Mouse (Mus musculus): ENCODE data around the gene Lrrc27.

The Lrrc27 gene

DNA sequence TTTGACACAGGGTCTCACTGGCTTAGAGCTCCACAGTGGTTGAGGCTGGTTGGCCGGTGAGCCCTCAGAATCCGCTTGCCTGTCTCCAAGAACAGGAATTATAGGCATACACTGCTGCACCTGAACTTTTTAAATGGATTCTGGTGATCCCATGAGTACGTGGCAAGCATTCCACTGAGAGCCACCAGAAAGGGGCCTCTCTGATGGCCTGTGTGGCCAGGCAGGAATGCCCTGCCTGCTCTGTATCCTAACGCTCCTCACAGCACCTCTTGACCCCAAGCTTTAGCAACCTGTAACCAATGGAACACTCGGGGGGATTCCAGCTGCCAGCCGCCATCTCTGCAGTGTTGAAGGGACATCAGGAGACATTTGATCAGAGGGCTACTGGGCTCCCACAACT lies 1.0 kb upstream of the Lrrc27 start:
- in situ Hi-C loops (cut with MboI; ENCODE audit: unreplicated experiment in 2 of 2) = loop anchor here (10.0 to 25.0 kb wide), 4 partner anchors 287 to 1657 kb away; partner anchors contain the start of genes Mapk1ip1 (in 2 of the 2) and Ppp2r2d (in 2 of the 2)

DNA sequence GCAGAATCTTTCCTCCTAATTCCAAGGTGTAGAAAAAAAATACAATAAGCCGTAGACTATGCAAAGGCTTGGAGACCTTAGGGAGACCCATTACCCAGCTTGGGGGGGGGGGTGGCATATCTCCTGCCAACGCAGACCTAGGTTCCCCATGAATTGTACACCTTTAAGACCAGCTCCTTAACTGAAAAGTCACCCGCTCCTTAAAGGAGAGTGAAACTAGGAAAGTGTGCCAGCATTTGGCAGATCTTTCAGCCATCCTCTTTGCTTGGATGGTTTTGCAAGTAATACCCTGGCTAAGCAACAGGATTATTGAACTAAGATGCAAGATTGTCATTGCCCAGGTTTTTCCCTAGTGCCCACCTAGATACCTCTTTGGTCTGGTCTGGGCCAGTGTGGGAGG lies 963 bp downstream of the Lrrc27 start:
- in situ Hi-C loops (cut with MboI; ENCODE audit: unreplicated experiment in 2 of 2) = loop anchor here (10.0 to 25.0 kb wide), 4 partner anchors 289 to 1659 kb away; partner anchors contain the start of genes Mapk1ip1 (in 2 of the 2) and Ppp2r2d (in 2 of the 2)

DNA sequence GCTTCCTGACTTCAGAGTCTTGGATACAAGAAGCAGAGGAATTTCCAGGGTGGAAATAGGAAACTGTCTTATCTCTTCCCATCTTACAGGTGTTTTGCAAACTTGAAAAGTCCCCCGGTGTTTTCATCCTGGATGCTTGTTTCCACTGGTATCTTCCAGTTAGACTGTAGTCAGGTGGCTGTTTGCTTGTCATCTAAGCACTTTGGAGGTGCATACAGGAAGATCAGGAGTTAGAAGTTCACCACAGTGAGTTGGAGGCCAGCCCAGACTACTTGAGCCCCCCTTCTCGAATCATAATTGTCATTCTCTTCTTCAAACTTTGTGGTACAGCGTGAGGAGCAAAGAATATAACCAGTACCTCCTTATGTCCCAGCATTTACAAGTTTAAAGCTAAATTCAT lies 1.4 kb downstream of the Lrrc27 start:
- in situ Hi-C loops (cut with MboI; ENCODE audit: unreplicated experiment in 2 of 2) = loop anchor here (10.0 to 25.0 kb wide), 4 partner anchors 289 to 1659 kb away; partner anchors contain the start of genes Mapk1ip1 (in 2 of the 2) and Ppp2r2d (in 2 of the 2)

DNA sequence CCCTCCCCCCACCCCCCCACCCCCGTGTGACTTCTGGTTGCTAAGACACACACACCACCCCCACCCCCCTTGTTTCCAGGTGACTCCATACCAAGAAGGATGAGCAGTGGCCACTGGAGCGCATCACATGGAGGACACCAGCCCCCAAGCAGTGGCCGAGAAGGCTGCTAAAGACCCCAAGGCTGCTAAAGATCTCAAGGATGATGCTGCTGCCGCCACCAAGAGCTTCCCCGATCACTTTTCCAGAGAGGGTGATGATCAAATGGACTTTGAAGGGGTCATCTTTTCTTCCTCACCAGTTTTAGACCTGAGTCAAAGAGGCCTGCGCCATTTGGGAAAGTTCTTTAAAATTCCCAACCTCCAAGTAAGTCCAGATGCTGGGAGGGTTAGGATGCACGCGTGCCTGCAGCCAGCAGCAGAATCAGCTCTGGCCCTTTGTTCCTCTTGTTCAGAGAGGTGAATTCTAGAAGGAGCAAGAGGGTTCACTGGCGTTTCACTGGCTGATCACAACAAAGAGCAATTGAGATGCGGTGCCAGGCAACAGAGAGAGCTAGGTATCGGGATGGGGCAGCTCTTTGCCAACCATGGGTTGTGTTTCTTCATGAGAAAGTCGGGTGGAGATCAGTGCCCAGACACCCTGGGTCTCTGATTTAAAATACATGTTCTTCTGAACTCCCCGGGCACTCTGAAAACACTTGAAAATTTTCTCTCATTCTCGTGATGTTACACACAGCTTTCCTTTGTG lies 2.0 kb downstream of the Lrrc27 start:
- in situ Hi-C loops (cut with MboI; ENCODE audit: unreplicated experiment in 2 of 2) = loop anchor here (5.0 to 25.0 kb wide), 5 partner anchors 188 to 1660 kb away; partner anchors contain the start of genes Mapk1ip1 (in 2 of the 2) and Ppp2r2d (in 2 of the 2)

DNA sequence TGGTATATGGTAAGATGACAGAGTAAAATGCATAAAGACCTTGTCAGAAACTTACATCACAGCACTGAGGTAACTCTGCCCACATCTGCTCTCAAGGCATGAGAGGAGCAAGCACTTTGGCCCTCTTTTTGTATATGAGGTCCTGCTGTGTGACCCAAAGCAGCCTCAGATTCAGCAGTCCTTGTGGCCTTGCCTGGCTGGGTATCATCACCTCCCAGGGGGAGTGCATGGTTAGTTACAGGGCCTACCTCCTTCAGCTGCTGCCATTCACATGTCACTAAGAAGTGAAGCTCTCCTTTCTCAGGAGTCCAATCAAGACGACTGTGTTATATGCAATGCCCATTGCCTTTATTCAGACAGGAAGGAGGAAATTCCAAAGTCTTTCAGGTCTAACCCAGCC lies 2.7 kb downstream of the Lrrc27 start:
- in situ Hi-C loops (cut with MboI; ENCODE audit: unreplicated experiment in 2 of 2) = loop anchor here (5.0 to 25.0 kb wide), 5 partner anchors 187 to 1661 kb away; partner anchors contain the start of genes Mapk1ip1 (in 2 of the 2) and Ppp2r2d (in 2 of the 2)

DNA sequence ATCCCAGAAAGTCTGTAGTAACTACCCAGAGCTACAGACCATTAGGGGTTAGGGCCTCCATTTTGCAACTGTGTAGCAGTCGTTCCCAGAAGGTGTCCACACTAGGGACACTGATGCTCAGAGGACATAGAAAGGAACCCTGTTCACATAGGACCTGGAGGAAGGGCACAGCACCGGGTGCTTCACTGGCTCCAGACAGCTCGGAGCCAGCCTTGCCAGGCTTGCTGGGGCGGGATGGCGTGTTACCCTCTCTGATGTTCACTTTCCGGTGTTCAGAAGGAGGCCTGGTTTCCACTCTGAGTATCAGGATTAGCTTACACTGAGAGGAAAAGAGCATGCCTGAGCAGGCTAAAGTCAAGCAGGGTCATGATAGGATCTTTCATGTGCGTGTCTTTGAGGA lies 3.2 kb downstream of the Lrrc27 start:
- in situ Hi-C loops (cut with MboI; ENCODE audit: unreplicated experiment in 2 of 2) = loop anchor here (5.0 to 25.0 kb wide), 5 partner anchors 186 to 1661 kb away; partner anchors contain the start of genes Mapk1ip1 (in 2 of the 2) and Ppp2r2d (in 2 of the 2)

DNA sequence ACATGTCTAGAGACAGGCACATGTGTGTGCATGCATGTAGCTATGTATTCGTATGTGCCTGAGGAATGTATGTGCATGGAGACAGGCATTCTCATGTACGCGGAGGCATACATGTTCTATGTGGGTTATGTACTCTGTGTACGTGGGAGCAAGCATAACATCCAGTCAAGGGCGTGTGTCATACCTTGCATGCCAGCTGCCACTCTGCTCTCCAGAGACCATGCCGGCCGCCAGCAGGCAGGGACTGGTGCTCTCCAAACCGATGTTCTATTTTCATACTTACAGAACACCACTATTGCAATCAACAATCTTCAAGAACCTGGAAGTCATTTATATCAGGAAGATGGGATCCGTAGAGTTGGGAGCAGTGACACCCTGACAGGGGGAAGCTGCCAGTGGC lies 3.7 kb downstream of the Lrrc27 start:
- in situ Hi-C loops (cut with MboI; ENCODE audit: unreplicated experiment in 2 of 2) = loop anchor here (5.0 to 25.0 kb wide), 5 partner anchors 186 to 1662 kb away; partner anchors contain the start of genes Mapk1ip1 (in 2 of the 2) and Ppp2r2d (in 2 of the 2)

DNA sequence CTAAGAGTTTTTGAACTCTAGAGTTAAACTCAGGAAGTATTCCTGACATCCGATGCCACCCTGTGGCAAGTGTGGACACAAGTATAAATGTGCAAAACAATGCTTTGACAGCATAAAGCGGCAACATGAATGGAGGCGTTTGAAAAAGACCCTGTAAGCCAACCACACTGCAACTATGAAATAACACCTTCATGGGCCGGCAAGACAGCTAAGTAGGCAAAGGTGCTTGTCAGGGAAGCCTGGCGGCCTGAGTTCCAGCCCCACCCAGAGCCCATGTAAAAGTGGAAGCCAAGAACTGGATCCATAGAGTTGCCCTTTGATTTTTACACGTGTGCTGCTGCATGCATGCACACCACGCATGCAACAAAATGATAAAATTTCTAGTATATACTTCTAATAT lies 4.3 kb downstream of the Lrrc27 start:
- in situ Hi-C loops (cut with MboI; ENCODE audit: unreplicated experiment in 2 of 2) = loop anchor here (5.0 to 25.0 kb wide), 5 partner anchors 185 to 1662 kb away; partner anchors contain the start of genes Mapk1ip1 (in 2 of the 2) and Ppp2r2d (in 2 of the 2)

DNA sequence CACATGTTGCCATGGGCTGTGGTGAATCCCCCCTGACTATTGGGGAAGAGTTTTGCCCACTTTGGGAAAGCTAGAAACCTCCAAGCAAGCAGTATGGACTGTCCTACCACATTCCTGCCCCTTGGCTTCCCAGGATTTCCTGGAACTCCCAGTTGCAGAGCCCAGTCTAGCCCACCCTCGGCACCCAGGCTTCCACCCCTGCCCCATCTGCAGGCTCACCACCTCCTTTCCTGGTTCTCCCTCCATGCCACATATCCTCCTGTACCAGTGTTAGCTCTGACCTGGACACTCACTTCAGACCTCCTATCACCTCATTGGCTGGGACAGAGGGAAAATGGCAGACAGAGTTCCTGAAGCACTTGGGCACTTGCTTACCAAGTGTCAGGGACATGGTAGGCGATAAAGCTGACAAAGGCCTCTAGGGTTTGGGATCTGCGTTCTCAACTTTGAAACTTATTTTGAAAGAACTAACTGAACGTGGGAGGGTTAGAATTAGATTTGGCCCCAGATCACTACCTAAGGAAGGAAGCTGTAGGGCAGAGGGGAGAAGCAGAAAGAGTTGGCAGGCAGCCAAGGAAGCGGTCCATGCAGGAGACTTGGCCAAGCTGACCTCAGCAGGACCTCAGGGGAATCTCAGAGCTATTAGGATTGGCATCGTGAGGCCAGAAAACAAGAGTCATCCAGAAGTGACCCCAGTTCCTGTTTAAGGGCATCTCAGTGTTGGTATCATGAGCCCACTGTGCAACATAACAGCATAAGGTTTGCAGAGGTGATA lies 6.0 kb downstream of the Lrrc27 start:
- in situ Hi-C loops (cut with MboI; ENCODE audit: unreplicated experiment in 2 of 2) = loop anchor here (5.0 to 25.0 kb wide), 5 partner anchors 183 to 1664 kb away; partner anchors contain the start of genes Mapk1ip1 (in 2 of the 2) and Ppp2r2d (in 2 of the 2)

DNA sequence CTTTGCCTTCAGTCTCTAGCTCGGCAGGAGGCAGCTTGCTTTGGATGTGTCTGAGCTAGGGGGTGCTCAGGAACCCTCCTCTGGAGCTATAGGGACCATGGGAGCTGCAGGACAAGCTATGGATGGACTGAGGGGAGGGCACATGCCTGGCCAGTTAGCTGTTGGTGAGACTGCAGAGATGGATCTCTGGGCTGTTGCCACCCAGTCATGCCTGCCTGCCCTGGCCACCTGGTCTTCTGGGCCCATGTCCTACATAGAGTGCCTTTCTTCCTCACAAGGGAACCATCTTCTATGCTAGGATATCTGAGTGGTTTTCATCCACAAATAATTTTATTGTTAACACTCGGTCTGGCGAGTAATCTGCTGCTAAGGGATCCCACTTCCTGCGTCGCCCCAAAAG lies 6.7 kb downstream of the Lrrc27 start:
- in situ Hi-C loops (cut with MboI; ENCODE audit: unreplicated experiment in 2 of 2) = loop anchor here (5.0 to 25.0 kb wide), 5 partner anchors 183 to 1665 kb away; partner anchors contain the start of genes Mapk1ip1 (in 2 of the 2) and Ppp2r2d (in 2 of the 2)

DNA sequence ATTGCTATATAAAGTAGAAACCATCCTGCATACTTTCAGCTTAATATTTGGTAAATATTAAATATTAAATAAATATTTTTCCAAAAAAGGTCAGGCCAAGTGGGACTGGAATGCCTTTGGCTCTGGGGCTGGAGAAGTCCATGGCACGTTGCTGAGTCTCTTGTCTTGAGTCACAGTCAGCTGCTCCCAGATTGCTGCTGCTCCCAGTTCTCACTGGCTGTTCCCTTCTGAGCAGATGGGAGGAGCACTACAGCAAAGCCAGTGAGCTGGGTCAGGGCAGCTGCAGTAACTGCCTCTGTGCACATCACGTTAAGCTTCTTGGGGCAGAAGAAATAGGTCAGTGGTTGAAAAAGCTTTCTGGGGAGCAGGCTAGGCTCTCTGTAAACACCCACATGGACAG lies 7.5 kb downstream of the Lrrc27 start:
- in situ Hi-C loops (cut with MboI; ENCODE audit: unreplicated experiment in 2 of 2) = loop anchor here in 1 of 2 experiments (10.0 to 25.0 kb wide), 2 partner anchors 184 to 383 kb away; partner anchors contain the start of genes Mapk1ip1 and Ppp2r2d

DNA sequence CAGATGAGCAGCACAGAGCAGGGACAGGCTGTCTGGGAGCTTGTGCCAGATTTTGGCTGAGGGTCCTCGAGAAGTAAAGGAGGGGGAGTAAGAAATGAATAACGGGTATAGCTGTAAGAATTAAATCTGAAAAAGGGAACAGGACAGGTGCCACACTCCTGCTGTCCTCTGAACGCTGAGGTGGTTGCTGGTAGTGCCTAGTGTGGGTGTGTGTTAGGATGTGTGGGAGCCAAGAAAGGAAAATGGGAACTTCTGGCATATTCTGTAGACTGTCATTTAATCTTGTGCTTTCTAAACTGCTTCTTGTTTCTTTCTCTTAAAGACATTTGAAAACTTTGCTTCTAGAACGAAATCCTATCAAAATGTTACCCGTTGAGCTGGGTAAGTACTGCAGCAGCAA lies 8.3 kb downstream of the Lrrc27 start:
- in situ Hi-C loops (cut with MboI; ENCODE audit: unreplicated experiment in 2 of 2) = loop anchor here in 1 of 2 experiments (10.0 to 25.0 kb wide), 2 partner anchors 184 to 384 kb away; partner anchors contain the start of genes Mapk1ip1 and Ppp2r2d

DNA sequence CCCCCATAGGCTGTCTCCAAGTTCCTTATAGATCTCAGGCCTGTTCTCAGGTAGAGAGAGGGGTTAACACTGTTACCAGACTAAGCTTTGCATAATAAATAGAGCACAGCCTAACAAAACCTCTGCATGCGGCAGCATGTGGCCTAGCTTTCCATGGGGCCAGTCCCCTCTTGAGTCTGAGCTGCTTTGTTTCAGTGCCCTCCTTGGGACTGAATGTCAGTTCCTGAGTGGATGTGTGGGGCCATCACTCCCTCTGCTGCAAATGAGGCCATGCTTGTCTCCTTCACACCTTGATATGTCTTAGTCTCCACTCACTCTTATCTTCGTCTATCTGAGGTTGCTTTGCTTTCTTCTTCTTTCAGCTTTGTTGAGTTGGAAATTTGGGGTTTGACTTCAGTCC lies 9.1 kb downstream of the Lrrc27 start:
- in situ Hi-C loops (cut with MboI; ENCODE audit: unreplicated experiment in 2 of 2) = loop anchor here in 1 of 2 experiments (10.0 to 25.0 kb wide), 2 partner anchors 183 to 385 kb away; partner anchors contain the start of genes Mapk1ip1 and Ppp2r2d

DNA sequence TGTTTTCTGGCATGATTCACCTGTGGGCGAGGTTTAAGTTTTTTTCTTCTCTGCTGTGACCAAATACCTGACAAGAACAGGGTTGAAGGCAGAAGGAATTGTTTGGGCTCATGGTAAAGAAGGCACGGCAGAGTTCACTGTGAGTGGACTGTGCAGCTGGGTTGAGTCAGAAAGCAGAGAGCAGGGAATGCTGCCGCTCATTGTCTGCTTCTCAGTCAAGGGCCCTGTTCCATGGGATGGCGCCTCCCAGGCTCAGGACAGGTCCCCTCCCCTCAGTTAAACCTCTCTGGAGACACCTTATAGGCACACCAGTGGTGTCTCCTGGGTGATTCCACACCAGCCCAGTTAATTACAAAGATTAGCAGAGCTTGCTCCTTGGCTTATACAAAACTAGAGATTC lies 9.6 kb downstream of the Lrrc27 start:
- in situ Hi-C loops (cut with MboI; ENCODE audit: unreplicated experiment in 2 of 2) = loop anchor here in 1 of 2 experiments (10.0 to 25.0 kb wide), 2 partner anchors 182 to 385 kb away; partner anchors contain the start of genes Mapk1ip1 and Ppp2r2d

DNA sequence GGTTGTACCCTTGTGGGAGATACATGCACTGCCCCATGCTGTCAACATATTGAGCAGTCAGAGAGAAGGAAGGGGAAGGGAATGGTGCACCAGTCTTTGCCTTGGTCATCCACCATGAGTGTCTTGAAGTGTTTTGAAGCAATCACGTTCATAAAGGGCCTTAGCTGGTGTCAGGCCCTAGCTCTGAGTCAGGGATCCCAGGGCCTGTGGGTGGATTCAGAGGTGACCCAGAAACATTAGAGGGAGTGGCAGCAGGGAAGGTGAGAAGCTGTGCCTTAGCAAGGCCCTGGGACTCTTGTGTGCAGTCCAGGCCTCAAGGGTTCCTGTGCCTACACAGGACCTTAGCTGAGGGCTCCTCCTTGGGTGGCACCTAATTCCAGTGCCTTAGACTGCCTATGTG lies 11.3 kb downstream of the Lrrc27 start:
- in situ Hi-C loops (cut with MboI; ENCODE audit: unreplicated experiment in 2 of 2) = loop anchor here in 1 of 2 experiments (10.0 to 25.0 kb wide), 2 partner anchors 181 to 387 kb away; partner anchors contain the start of genes Mapk1ip1 and Ppp2r2d

DNA sequence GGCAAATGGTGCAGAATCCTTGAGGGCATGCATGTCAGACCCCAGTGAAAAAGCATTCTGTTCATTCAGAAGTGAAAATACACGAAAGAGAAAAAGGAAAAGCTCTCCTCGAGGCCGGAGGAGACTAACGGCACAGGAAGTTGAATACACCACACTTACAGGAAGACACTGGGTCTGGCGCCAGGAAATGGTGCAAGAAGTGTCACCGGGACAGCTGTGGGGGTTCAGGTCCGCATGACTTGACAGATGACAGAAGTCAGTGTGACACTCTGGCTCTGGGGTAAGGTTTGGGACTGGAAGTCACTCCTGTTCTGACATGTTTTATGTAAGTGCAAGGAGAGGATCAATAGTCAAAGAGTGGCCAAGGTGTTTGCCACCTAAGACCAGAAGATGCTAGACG lies 11.9 kb downstream of the Lrrc27 start:
- in situ Hi-C loops (cut with MboI; ENCODE audit: unreplicated experiment in 2 of 2) = loop anchor here in 1 of 2 experiments (5.0 to 25.0 kb wide), 4 partner anchors 180 to 1787 kb away; partner anchors contain the start of genes Glrx3, Mapk1ip1 and Ppp2r2d

DNA sequence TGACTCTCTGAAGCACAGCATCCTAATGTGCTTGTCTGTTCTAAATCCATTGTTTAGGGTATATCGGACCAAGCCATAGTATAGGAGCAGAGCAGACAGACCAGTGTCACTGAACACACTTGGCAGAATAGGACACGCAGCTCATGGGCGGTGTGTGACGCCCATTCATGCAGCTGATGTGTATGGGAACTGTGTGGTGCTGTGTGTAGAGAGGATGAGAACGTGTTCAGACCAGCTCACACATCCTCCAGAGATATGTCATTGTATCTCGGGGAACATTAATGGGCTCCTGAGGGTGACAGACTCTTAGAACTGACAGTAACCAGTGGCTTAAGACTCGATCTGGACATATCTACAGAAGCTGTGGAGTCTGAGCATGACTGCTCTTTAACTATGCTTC lies 13.6 kb downstream of the Lrrc27 start:
- in situ Hi-C loops (cut with MboI; ENCODE audit: unreplicated experiment in 2 of 2) = loop anchor here in 1 of 2 experiments (5.0 to 25.0 kb wide), 3 partner anchors 178 to 1789 kb away; partner anchors contain the start of gene Glrx3

DNA sequence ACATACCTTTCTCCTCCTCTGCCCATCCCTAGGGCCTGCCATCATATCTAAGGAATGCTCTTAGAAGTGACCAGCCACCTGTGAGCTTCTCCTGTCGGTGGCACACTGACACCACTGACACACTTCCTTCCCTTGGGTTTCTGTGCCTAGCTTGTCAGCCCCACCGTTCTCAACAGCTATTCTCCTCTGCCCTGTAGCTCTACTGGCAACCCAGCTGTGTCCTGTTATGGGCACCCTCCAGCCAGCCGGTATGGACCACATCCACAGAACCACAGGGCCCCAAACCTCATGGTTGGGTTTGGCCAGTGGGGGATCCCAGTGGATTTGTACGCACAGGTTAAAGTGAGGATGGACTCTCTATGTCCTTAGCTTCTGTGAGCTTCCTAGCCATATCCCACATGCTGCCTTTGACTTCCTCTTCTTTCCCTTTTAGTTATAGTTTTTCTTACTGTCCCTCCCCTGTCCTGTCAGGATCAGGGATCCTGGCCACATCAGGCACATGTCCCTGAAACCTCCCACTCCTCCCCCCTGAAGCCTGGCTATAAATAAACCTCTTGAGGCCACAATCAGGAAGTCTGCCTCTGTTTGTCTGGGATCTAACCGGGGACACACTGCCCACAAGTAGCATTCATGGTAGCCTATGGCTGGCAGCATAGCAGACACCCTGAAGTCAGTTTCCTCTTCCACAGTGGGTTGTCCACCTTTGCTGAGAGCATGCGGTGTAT lies 15.8 kb downstream of the Lrrc27 start:
- in situ Hi-C loops (cut with MboI; ENCODE audit: unreplicated experiment in 2 of 2) = loop anchor here in 1 of 2 experiments (5.0 to 25.0 kb wide), 3 partner anchors 176 to 1791 kb away; partner anchors contain the start of gene Glrx3

DNA sequence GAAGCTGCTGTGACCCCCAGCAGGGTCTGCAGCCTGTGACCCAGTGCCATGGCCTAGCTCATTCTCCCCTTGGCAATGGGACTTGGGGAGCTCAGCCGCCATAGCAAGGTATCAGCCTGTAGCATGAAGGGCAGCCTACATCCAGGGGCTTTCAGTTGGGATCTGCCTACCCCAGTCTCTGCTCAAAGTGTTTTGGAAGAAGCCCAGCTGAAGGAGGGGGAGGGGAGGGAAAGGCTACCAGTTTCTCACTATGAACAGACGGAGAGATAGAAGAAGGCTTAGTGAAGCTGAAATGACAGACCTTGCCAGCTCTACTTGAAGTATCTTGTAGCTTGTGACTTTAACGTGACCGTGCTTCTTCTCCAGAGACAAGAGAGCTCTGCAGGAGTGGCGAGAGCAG lies 17.0 kb downstream of the Lrrc27 start:
- in situ Hi-C loops (cut with MboI; ENCODE audit: unreplicated experiment in 2 of 2) = loop anchor here (5.0 to 25.0 kb wide), 5 partner anchors 65 to 1793 kb away; partner anchors contain the start of gene Glrx3 (in 1 of the 2)

Data from v-Abl transformed pro-B cells (cell line).